Mouse (Mus musculus) MEL (cell line): ENCODE measurements around the gene Psme3. TPM values are rescaled to one million over a fixed set of nuclear protein-coding genes. Genes with fewer than 3 reads are reported as not detected.

Experiments used
- DNase-seq: peaks from one replicate; pipeline ENCODE4 v3.0.0; 2011; ENCODE audit warnings: low read depth, low spot score
- H3K27ac ChIP-seq: 2 replicates; pipeline ENCODE4 v1.5.1; 2012; ENCODE audit warnings: low read depth, mild to moderate bottlenecking, control low read depth, low read length, moderate library complexity; ENCODE audit not compliant: control insufficient read depth
- H3K27me3 ChIP-seq, 2 experiments: fragments of 150-350 bp in 1 of 2; sonication (generic) in 1 of 2; 2 replicates each; pipeline ENCODE4 v1.6.1; 2012; ENCODE audit warnings: low read length in 2 of 2, mild to moderate bottlenecking in 2 of 2, improper control_type of control experiment in 1 of 2, moderate library complexity in 1 of 2; ENCODE audit not compliant: insufficient read depth in 2 of 2, control insufficient read depth in 1 of 2
- H3K36me3 ChIP-seq, 2 experiments: 2 replicates each; pipeline ENCODE4 v1.6.1; 2012 to 2014; ENCODE audit warnings: low read length in 2 of 2, improper control_type of control experiment in 1 of 2, inconsistent platforms in 1 of 2, mild to moderate bottlenecking in 1 of 2; ENCODE audit not compliant: insufficient read depth in 2 of 2, control insufficient read depth in 1 of 2
- H3K4me1 ChIP-seq, 2 experiments: fragments of 150-350 bp in 1 of 2; sonication (generic) in 1 of 2; 2 replicates each; pipeline ENCODE4 v1.6.1; 2012; ENCODE audit warnings: low read length in 2 of 2, improper control_type of control experiment in 1 of 2, mild to moderate bottlenecking in 1 of 2; ENCODE audit not compliant: insufficient read depth in 2 of 2, control insufficient read depth in 1 of 2
- H3K4me3 ChIP-seq, 2 experiments: fragments of 150-350 bp in 1 of 2; sonication (generic) in 1 of 2; 2 replicates each; pipeline ENCODE4 v1.5.1; 2012; ENCODE audit warnings: low read depth in 2 of 2, low read length in 2 of 2, mild to moderate bottlenecking in 2 of 2, moderate library complexity in 2 of 2, control low read depth in 1 of 2, improper control_type of control experiment in 1 of 2; ENCODE audit not compliant: control insufficient read depth in 1 of 2, insufficient read depth in 1 of 2
- H3K79me2 ChIP-seq: 2 replicates; pipeline ENCODE4 v1.6.1; 2012; ENCODE audit warnings: mild to moderate bottlenecking, low read length, moderate library complexity; ENCODE audit not compliant: control insufficient read depth, poor library complexity, insufficient read depth
- H3K9ac ChIP-seq: 2 replicates; pipeline ENCODE4 v1.6.1; 2012; ENCODE audit warnings: low read depth, mild to moderate bottlenecking, control low read depth, low read length, moderate library complexity; ENCODE audit not compliant: control insufficient read depth, poor library complexity, severe bottlenecking
- H3K9me3 ChIP-seq: fragments of 150-350 bp; sonication (generic); replicated peaks from 2 replicates; pipeline ENCODE4 v1.6.1; 2012; ENCODE audit warnings: mild to moderate bottlenecking, low read length, improper control_type of control experiment, moderate library complexity; ENCODE audit not compliant: insufficient read depth
- BHLHE40 ChIP-seq: IDR thresholded peaks from 2 replicates; pipeline ENCODE4 v1.6.1; 2012; ENCODE audit warnings: low read depth, mild to moderate bottlenecking, inconsistent platforms, low read length, improper control_type of control experiment, borderline replicate concordance
- CHD1 ChIP-seq: IDR thresholded peaks from 2 replicates; pipeline ENCODE4 v1.6.1; 2012; ENCODE audit warnings: low read depth, mild to moderate bottlenecking, inconsistent platforms, low read length, improper control_type of control experiment
- CHD2 ChIP-seq: IDR thresholded peaks from 2 replicates; pipeline ENCODE4 v1.6.1; 2011; ENCODE audit warnings: low read length, improper control_type of control experiment
- CTCF ChIP-seq, 3 experiments: IDR thresholded peaks in 2 of 3; conservative IDR thresholded peaks in 1 of 3; 2 replicates each; pipeline ENCODE4 v1.5.1; 2011 to 2012; ENCODE audit warnings: low read length in 3 of 3, low read depth in 2 of 3, mild to moderate bottlenecking in 2 of 3, improper control_type of control experiment in 1 of 3, inconsistent platforms in 1 of 3, mixed read lengths in 1 of 3, moderate library complexity in 1 of 3; ENCODE audit not compliant: control insufficient read depth in 1 of 3, insufficient read depth in 1 of 3, poor library complexity in 1 of 3, severe bottlenecking in 1 of 3
- E2F4 ChIP-seq: IDR thresholded peaks from 2 replicates; pipeline ENCODE4 v1.6.1; 2011; ENCODE audit warnings: low read depth, low read length, improper control_type of control experiment, borderline replicate concordance
- ELF1 ChIP-seq: IDR thresholded peaks from 2 replicates; pipeline ENCODE4 v1.6.1; 2014; ENCODE audit warnings: low read depth, mild to moderate bottlenecking, inconsistent platforms, low read length, improper control_type of control experiment, moderate library complexity
- EP300 ChIP-seq, 2 experiments: IDR thresholded peaks; 2 replicates each; pipeline ENCODE4 v1.6.1; 2011; ENCODE audit warnings: improper control_type of control experiment in 2 of 2, low read length in 2 of 2, low read depth in 1 of 2, mild to moderate bottlenecking in 1 of 2
- ETS1 ChIP-seq: IDR thresholded peaks from 2 replicates; pipeline ENCODE4 v1.6.1; 2012; ENCODE audit warnings: low read depth, mild to moderate bottlenecking, inconsistent platforms, low read length, improper control_type of control experiment, moderate library complexity
- GABPA ChIP-seq: IDR thresholded peaks from 2 replicates; pipeline ENCODE4 v1.6.1; 2012; ENCODE audit warnings: low read depth, mild to moderate bottlenecking, inconsistent platforms, low read length, improper control_type of control experiment, moderate library complexity
- GATA1 ChIP-seq: IDR thresholded peaks from 2 replicates; pipeline ENCODE4 v1.6.1; 2011; ENCODE audit warnings: low read depth, low read length, improper control_type of control experiment
- HCFC1 ChIP-seq: IDR thresholded peaks from 2 replicates; pipeline ENCODE4 v1.6.1; 2012; ENCODE audit warnings: low read depth, mild to moderate bottlenecking, inconsistent platforms, low read length, improper control_type of control experiment, moderate library complexity
- JUND ChIP-seq: IDR thresholded peaks from 2 replicates; pipeline ENCODE4 v1.6.1; 2011; ENCODE audit warnings: low read depth, mild to moderate bottlenecking, improper control_type of control experiment, low read length
- KAT2A ChIP-seq: conservative IDR thresholded peaks from 2 replicates; pipeline ENCODE4 v1.6.1; 2012; ENCODE audit warnings: low read depth, low read length, improper control_type of control experiment, inconsistent platforms
- MAFK ChIP-seq: IDR thresholded peaks from 2 replicates; pipeline ENCODE4 v1.6.1; 2011; ENCODE audit warnings: low read depth, mild to moderate bottlenecking, low read length, improper control_type of control experiment, borderline replicate concordance
- MAZ ChIP-seq: IDR thresholded peaks from 2 replicates; pipeline ENCODE4 v1.6.1; 2012; ENCODE audit warnings: low read depth, mild to moderate bottlenecking, inconsistent platforms, low read length, improper control_type of control experiment
- MEF2A ChIP-seq: IDR thresholded peaks from 2 replicates; pipeline ENCODE4 v1.6.1; 2014; ENCODE audit warnings: low read depth, mild to moderate bottlenecking, inconsistent platforms, low read length, improper control_type of control experiment; ENCODE audit not compliant: poor library complexity, insufficient replicate concordance, severe bottlenecking; ENCODE audit errors: extremely low read depth
- MXI1 ChIP-seq: IDR thresholded peaks from 2 replicates; pipeline ENCODE4 v1.6.1; 2011; ENCODE audit warnings: mild to moderate bottlenecking, low read depth, low read length, improper control_type of control experiment
- MYB ChIP-seq: IDR thresholded peaks from 2 replicates; pipeline ENCODE4 v1.6.1; 2011; ENCODE audit warnings: mild to moderate bottlenecking, low read depth, low read length, improper control_type of control experiment
- MYC ChIP-seq: IDR thresholded peaks from 2 replicates; pipeline ENCODE4 v1.6.1; 2011; ENCODE audit warnings: low read depth, mild to moderate bottlenecking, low read length, improper control_type of control experiment, moderate library complexity
- NRF1 ChIP-seq: IDR thresholded peaks from 2 replicates; pipeline ENCODE4 v1.6.1; 2014; ENCODE audit warnings: low read depth, mild to moderate bottlenecking, inconsistent platforms, low read length, improper control_type of control experiment, moderate library complexity; ENCODE audit not compliant: poor library complexity, insufficient read depth, severe bottlenecking
- POLR2A ChIP-seq, 2 experiments: IDR thresholded peaks; 2 replicates each; pipeline ENCODE4 v1.6.1; 2011 to 2012; ENCODE audit warnings: low read length in 2 of 2, mild to moderate bottlenecking in 2 of 2, control low read depth in 1 of 2, improper control_type of control experiment in 1 of 2, low read depth in 1 of 2, moderate library complexity in 1 of 2; ENCODE audit not compliant: control insufficient read depth in 1 of 2, insufficient read depth in 1 of 2, poor library complexity in 1 of 2
- POLR2AphosphoS2 ChIP-seq: IDR thresholded peaks from 2 replicates; pipeline ENCODE4 v1.6.1; 2011; ENCODE audit warnings: low read length, improper control_type of control experiment
- POLR2AphosphoS5 ChIP-seq: IDR thresholded peaks from 2 replicates; pipeline ENCODE4 v1.6.1; 2012; ENCODE audit warnings: low read depth, borderline replicate concordance, mild to moderate bottlenecking, inconsistent platforms, low read length, moderate library complexity, mixed read lengths
- RAD21 ChIP-seq: IDR thresholded peaks from 2 replicates; pipeline ENCODE4 v1.6.1; 2011; ENCODE audit warnings: mild to moderate bottlenecking, low read depth, low read length, improper control_type of control experiment
- SIN3A ChIP-seq: IDR thresholded peaks from 2 replicates; pipeline ENCODE4 v1.6.1; 2012; ENCODE audit warnings: low read length, improper control_type of control experiment, inconsistent platforms
- SMC3 ChIP-seq: IDR thresholded peaks from 2 replicates; pipeline ENCODE4 v1.6.1; 2011; ENCODE audit warnings: low read depth, low read length, improper control_type of control experiment
- TAL1 ChIP-seq: IDR thresholded peaks from 2 replicates; pipeline ENCODE4 v1.6.1; 2012; ENCODE audit warnings: mild to moderate bottlenecking, inconsistent platforms, low read length, moderate library complexity, mixed read lengths
- TBP ChIP-seq: IDR thresholded peaks from 2 replicates; pipeline ENCODE4 v1.8.0; 2011; ENCODE audit warnings: low read depth, low read length, improper control_type of control experiment
- TCF12 ChIP-seq: IDR thresholded peaks from 2 replicates; pipeline ENCODE4 v1.6.1; 2014; ENCODE audit warnings: low read depth, mild to moderate bottlenecking, inconsistent platforms, low read length, improper control_type of control experiment, moderate library complexity
- UBTF ChIP-seq: IDR thresholded peaks from 2 replicates; pipeline ENCODE4 v1.6.1; 2012; ENCODE audit warnings: low read depth, mild to moderate bottlenecking, inconsistent platforms, low read length, improper control_type of control experiment, moderate library complexity, borderline replicate concordance; ENCODE audit not compliant: insufficient read depth
- USF1 ChIP-seq: IDR thresholded peaks from 2 replicates; pipeline ENCODE4 v1.6.1; 2014; ENCODE audit warnings: low read depth, mild to moderate bottlenecking, inconsistent platforms, low read length, improper control_type of control experiment, moderate library complexity
- USF2 ChIP-seq, 2 experiments: IDR thresholded peaks; 2 replicates each; pipeline ENCODE4 v1.6.1; 2011 to 2012; ENCODE audit warnings: improper control_type of control experiment in 2 of 2, low read length in 2 of 2, borderline replicate concordance in 1 of 2, inconsistent platforms in 1 of 2, low read depth in 1 of 2, mild to moderate bottlenecking in 1 of 2; ENCODE audit not compliant: insufficient read depth in 1 of 2
- ZC3H11A ChIP-seq: IDR thresholded peaks from 2 replicates; pipeline ENCODE4 v1.6.1; 2012; ENCODE audit warnings: low read depth, mild to moderate bottlenecking, inconsistent platforms, low read length, improper control_type of control experiment
- ZKSCAN1 ChIP-seq: IDR thresholded peaks from 2 replicates; pipeline ENCODE4 v1.6.1; 2012; ENCODE audit warnings: low read depth, mild to moderate bottlenecking, inconsistent platforms, low read length, improper control_type of control experiment, moderate library complexity
- ZMIZ1 ChIP-seq: IDR thresholded peaks from 2 replicates; pipeline ENCODE4 v1.6.1; 2012; ENCODE audit warnings: low read depth, mild to moderate bottlenecking, inconsistent platforms, low read length, improper control_type of control experiment, moderate library complexity
- ZNF384 ChIP-seq: IDR thresholded peaks from 2 replicates; pipeline ENCODE4 v1.6.1; 2012; ENCODE audit warnings: low read depth, mild to moderate bottlenecking, inconsistent platforms, low read length, improper control_type of control experiment
- polyA plus RNA-seq, 2 experiments: library from polyadenylated mRNA; stranded (reverse) in 1 of 2; unstranded in 1 of 2; fragments of >175 nt in 1 of 2; fragments of >200 nt in 1 of 2; gene quantifications; 2 replicates each; pipeline versions ENCODE4 v1.2.1 to v1.2.4; 2012; ENCODE audit warnings: low replicate concordance in 2 of 2, low read depth in 1 of 2; ENCODE audit not compliant: insufficient read length in 2 of 2, insufficient read depth in 1 of 2, missing spikeins in 1 of 2
- total RNA-seq: library from RNA; depleted of rRNA; stranded (reverse); fragments of 300-350 nt; gene quantifications from 2 replicates; pipeline ENCODE4 v1.2.3, GENCODE M21; 2012

Gene Psme3
- total and polyA plus RNA-seq, 3 experiments: 139 to 446 (median 369) TPM

DNA sequence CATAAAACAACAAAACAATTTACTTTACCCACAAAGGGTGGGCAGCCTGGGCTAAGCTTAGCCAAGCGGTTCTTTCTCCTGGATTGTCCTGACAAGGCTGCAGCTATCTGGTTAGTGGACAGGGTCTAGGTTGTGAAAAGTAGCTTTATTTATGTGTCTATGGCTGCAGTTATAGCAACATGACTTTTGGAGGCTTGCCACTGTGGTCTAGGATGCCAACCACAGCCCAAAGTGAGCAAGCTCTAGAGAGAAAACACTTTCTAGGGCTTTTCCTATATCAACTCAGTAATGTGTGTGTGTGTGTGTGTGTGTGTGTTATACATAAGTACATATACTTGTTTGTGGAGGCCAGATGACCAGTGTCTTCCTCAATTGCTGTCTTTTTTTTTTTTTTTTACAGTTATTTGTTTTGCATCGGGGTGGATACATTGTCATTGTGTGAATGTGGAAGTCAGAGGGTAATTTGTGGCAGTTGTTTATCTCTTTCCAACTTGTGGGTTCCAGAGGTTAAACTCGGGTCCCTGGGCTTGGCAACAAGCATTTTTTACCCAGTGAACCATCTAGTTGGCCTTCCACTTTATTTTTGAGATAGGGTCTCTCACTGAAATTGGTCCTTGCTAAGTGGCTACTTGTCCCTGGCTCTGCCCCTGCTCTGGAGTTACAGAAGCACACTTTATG, 41.6 kb downstream of the Psme3 start:
- peak; percentile 84 for DNase-seq
- peaks cover 0 to 8% of the 10 kb centered on the region in 2 experiments; a peak in 3 of 4 replicates for H3K27me3 ChIP-seq
- peaks cover 0 to 10% of the 10 kb centered on the region in 2 experiments; a peak in 2 of 4 replicates for H3K36me3 ChIP-seq
- peaks cover 11 to 14% of the 10 kb centered on the region in 2 experiments for H3K4me1 ChIP-seq
- no peak overlapping the region for H3K4me3 ChIP-seq
- H3K27ac ChIP-seq: no peak overlapping the region
- H3K79me2 ChIP-seq: no peaks in the 10 kb centered on the region
- H3K9ac ChIP-seq: no peak overlapping the region
- no peaks in the 10 kb centered on the region for H3K9me3 ChIP-seq
- TF ChIP-seq GABPA (no peak), HCFC1 (no peak), JUND (no peak), ZNF384 (peak; percentile 95), ELF1 (no peak), USF1 (no peak), RAD21 (no peak), SIN3A (peak; percentile 25), MEF2A (no peak), TAL1 (peak; percentile 21; the same call in 1 of the 2 replicates), POLR2AphosphoS5 (no peak), SMC3 (no peak), CHD2 (no peak), ETS1 (peak; percentile 43; the same call in 1 of the 2 replicates), CHD1 (no peak), KAT2A (no peak), ZC3H11A (no peak), BHLHE40 (no peak), NRF1 (no peak), USF2 (IDR thresholded peaks at IDR 0.05; ENCODE audit: borderline replicate concordance in 1 of 2, insufficient read depth in 1 of 2, low read depth in 1 of 2, low read length in 2 of 2) (no peak), E2F4 (no peak), ZMIZ1 (no peak), TBP (no peak), MAZ (no peak), UBTF (no peak), EP300 (IDR thresholded peaks at IDR 0.05; ENCODE audit: low read depth in 1 of 2, low read length in 2 of 2) (peak; percentile 50 to 80), MXI1 (no peak), POLR2AphosphoS2 (no peak), TCF12 (peak; percentile 75; the same call in 1 of the 2 replicates), MAFK (no peak), ZKSCAN1 (no peak), MYC (no peak), MYB (peak; percentile 52; the same call in 1 of the 2 replicates), POLR2A (IDR thresholded peaks at IDR 0.05; ENCODE audit: control insufficient read depth in 1 of 2, insufficient read depth in 1 of 2, low read depth in 1 of 2, low read length in 2 of 2, poor library complexity in 1 of 2) (no peak), CTCF (IDR thresholded peaks at IDR 0.05 in 2 of 3, conservative IDR thresholded peaks at IDR 0.05 in 1 of 3; ENCODE audit: control insufficient read depth in 1 of 3, insufficient read depth in 1 of 3, low read depth in 2 of 3, low read length in 3 of 3, poor library complexity in 1 of 3, severe bottlenecking in 1 of 3) (no peak), GATA1 (peak; percentile 75)
